Mouse (Mus musculus): ENCODE measurements at regions not wholly inside any gene's neighbourhood (a gene's known extent, or its start where the extent isn't known, plus 50 kb on each side); places are given as distances from the start of the nearest gene placed in this dataset.

GRCm38 (mm10) chr2:75406721-75407455 is 252.2 kb upstream of the Hnrnpa3 start:
- TF ChIP-seq CTCF (IDR thresholded peaks at IDR 0.05; ENCODE audit: extremely low read depth, insufficient read length, insufficient replicate concordance, low read depth, low read length) (no peak), POLR2A (IDR thresholded peaks at IDR 0.05; ENCODE audit: low read depth, low read length) (no peak)

All from small intestine, adult 2 months (tissue).